Mouse (Mus musculus) hindbrain, embryonic 10.5 days (tissue): Measurements from ENCODE around the gene Arhgef33. TPM values are rescaled to one million over a fixed set of nuclear protein-coding genes. Genes with fewer than 3 reads are reported as not detected.

Source experiments
- DNase-seq: peaks from one replicate; pipeline ENCODE4 v3.0.0-alpha.2; 2017; ENCODE audit warnings: low spot score
- H3K27ac ChIP-seq: fragments of 300-500 bp; sonication (generic); 2 replicates; pipeline ENCODE4 v1.5.1; 2016; ENCODE audit warnings: mild to moderate bottlenecking, moderate library complexity
- H3K27me3 ChIP-seq: fragments of 300-500 bp; sonication (generic); 2 replicates; pipeline ENCODE4 v1.6.1; 2016; ENCODE audit warnings: mild to moderate bottlenecking; ENCODE audit not compliant: poor library complexity, insufficient read depth, severe bottlenecking
- H3K36me3 ChIP-seq: fragments of 300-500 bp; sonication (generic); 2 replicates; pipeline ENCODE4 v1.6.1; 2016; ENCODE audit warnings: mild to moderate bottlenecking, moderate library complexity
- H3K4me1 ChIP-seq: fragments of 300-500 bp; sonication (generic); replicated peaks from 2 replicates; pipeline ENCODE4 v1.6.1; 2016; ENCODE audit warnings: mild to moderate bottlenecking
- H3K4me3 ChIP-seq: fragments of 300-500 bp; sonication (generic); 2 replicates; pipeline ENCODE4 v1.5.1; 2016; ENCODE audit warnings: mild to moderate bottlenecking, moderate library complexity
- H3K9me3 ChIP-seq: fragments of 300-500 bp; sonication (generic); 2 replicates; pipeline ENCODE4 v1.6.1; 2016; ENCODE audit warnings: mild to moderate bottlenecking, moderate library complexity
- WGBS: fragments of 180-500 bp; shearing (Covaris S2); methylation state at CpG from one replicate; pipeline ENCODE4 v1.1.7; 2016; 5-methylcytosine and 5-hydroxymethylcytosine counted together
- polyA plus RNA-seq: library from polyadenylated mRNA; unstranded; fragments of >200 nt; fragmentation: Nextera tagmentation; extraction: Ambion mirVana; gene quantifications from 2 replicates; pipeline ENCODE4 v1.2.1, GENCODE M21; 2016

Arhgef33 gene
- polyA plus RNA-seq, 1 experiment from 2014 or later = 0.43 TPM

DNA sequence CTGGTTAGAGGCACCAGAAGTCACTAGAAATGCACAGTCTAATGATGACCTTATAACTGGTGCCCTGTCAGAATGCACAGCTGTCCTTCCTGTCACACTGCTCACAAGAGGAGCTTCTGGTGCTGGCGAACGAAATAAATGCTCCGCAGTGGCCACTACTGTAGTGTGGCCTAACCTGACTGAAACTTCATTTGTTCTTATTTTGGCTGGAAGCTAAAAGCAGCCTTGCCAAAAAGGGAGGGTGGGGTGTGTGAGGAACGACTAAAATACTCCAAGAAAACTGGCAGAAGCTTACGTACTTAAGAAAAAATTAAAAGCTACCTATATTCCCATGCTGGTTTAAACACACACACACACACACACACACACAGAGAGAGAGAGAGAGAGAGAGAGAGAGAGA lies 119.7 kb downstream of the Arhgef33 start:
- Histone ChIP-seq H3K27ac (no peak overlapping the region), H3K4me3 (no peak overlapping the region), H3K27me3 (no peaks in the 10 kb centered on the region), H3K36me3 (peaks cover 32% of the 10 kb centered on the region), H3K4me1 (no peaks in the 10 kb centered on the region; the same call in 1 of the 2 replicates), H3K9me3 (peaks cover 3% of the 10 kb centered on the region; the same call in 1 of the 2 replicates)
- 88% methylated on average over 5 of the region's 5 CpGs for WGBS
- no peak for DNase-seq

DNA sequence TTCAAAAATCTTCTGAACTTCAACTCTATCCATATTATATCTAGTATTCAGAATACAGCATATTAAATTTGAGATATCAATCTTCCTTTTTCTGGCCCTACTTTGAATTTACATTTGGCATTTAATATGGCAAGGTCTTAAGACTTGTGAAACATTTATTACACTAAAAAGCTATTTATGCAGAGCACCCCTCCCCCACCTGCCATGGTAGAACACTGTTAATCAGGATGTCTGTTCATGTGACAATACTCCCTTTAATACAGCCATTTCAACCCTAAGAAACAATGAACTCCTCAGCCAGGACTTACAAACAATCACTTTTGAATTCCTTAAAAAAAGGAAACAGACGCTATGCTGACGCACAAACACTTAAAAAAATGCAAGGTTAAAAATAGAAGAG lies 120.8 kb downstream of the Arhgef33 start:
- H3K27ac ChIP-seq = no peak overlapping the region
- DNase-seq = no peak

DNA sequence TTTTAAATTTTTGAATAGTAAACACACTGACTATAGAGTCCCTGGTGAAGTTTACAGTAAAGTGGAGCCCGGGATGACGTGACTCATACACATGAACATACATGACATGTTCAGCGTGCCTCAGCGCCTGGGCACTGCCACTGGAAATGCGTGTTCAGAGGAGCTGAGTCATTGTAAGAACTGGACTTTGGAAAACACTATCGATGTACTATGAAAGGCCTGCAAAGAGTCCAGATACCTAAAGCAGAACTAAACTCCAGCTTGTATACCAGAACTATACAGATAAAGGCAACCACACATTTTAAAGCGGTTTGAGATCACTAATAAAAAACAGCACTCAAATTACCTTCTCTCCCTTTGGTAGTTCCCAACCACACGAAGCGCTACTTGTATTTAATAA lies 124.8 kb downstream of the Arhgef33 start:
- Histone ChIP-seq H3K36me3 (peaks cover 51% of the 10 kb centered on the region), H3K4me1 (no peaks in the 10 kb centered on the region; the same call in 1 of the 2 replicates), H3K27ac (no peak overlapping the region), H3K9me3 (no peaks in the 10 kb centered on the region), H3K27me3 (no peaks in the 10 kb centered on the region), H3K4me3 (no peak overlapping the region)
- 97% methylated on average over 9 of the region's 9 CpGs for WGBS
- DNase-seq = no peak

More for the DNA sequence above, 120.8 kb downstream of the Arhgef33 start:
- Histone ChIP-seq H3K27me3 (no peaks in the 10 kb centered on the region), H3K36me3 (peaks cover 32% of the 10 kb centered on the region), H3K9me3 (no peaks in the 10 kb centered on the region), H3K4me1 (no peaks in the 10 kb centered on the region; the same call in 1 of the 2 replicates), H3K4me3 (no peak overlapping the region)
- WGBS = 78% methylated on average over 2 of the region's 2 CpGs

DNA sequence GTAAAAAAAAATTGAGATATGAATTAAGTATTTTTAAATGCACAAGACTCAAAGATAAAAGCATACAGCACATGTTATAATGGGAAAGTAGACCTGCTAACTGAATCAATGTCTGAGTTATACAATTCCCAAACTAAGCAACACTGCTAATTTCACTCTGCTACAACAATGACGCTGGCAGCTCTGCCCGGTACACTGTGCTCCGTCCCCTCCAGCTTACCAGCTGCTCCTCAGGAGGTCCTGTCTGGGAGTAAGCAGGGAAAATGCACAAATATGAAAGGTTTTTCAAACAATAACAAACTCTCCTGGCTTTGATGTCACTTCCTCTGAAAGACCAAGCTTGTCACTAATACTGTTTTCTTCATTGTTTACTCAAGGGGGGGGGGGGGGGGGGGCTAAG lies 127.2 kb downstream of the Arhgef33 start:
- Histone ChIP-seq H3K36me3 (peaks cover 66% of the 10 kb centered on the region), H3K9me3 (no peaks in the 10 kb centered on the region), H3K4me3 (no peak overlapping the region), H3K4me1 (no peaks in the 10 kb centered on the region), H3K27me3 (no peaks in the 10 kb centered on the region), H3K27ac (no peak overlapping the region)
- DNase-seq = no peak
- WGBS = 85% methylated on average over 3 of the region's 3 CpGs

DNA sequence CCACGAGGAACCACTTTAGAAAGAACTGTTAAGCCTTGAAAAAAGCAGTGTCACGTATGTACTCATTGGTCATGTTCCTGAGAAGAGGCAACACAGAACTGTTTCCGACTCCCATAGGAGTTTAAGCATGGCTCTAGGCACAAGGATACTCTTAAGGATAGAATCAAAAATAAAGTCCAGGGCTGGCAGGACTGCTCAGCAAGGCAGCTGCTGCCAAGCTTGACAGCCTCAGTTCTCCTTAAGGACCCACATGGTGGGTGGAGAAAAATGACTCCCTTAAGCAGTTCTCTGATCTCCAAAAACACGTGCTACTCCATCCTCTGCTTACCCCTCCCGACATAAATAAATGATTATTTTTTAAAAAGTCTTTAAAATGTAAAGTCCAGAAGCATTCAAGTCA lies 128.5 kb downstream of the Arhgef33 start:
- Histone ChIP-seq H3K4me1 (no peaks in the 10 kb centered on the region), H3K27me3 (no peaks in the 10 kb centered on the region), H3K36me3 (peaks cover 64% of the 10 kb centered on the region), H3K27ac (no peak overlapping the region), H3K4me3 (no peak overlapping the region), H3K9me3 (no peaks in the 10 kb centered on the region)
- 92% methylated on average over 5 of the region's 5 CpGs for WGBS
- DNase-seq = no peak

DNA sequence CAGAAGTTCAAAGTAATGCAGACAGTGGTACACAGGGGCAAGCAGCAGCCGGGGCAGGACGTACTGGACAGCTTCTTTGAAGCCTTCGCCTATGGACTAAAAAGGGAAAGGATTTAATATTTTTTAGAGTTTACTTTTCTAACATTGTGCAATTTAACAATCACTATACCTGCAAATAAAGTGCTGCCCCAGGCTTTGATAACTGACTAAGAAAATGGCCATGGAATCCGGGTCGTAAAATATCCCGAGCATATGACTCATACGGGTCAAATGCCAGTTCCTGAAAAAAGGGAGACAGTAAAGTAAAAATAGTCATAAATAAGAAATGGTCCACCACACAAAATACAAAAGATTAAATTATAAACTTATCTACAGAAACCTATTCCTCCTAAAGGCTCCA lies 138.2 kb downstream of the Arhgef33 start:
- WGBS = 94% methylated on average over 7 of the region's 7 CpGs
- Histone ChIP-seq H3K4me1 (peaks cover 9% of the 10 kb centered on the region; the same call in 1 of the 2 replicates), H3K9me3 (no peaks in the 10 kb centered on the region), H3K27ac (no peak overlapping the region), H3K36me3 (peaks cover 79% of the 10 kb centered on the region), H3K27me3 (no peaks in the 10 kb centered on the region), H3K4me3 (no peak overlapping the region)
- DNase-seq = no peak

DNA sequence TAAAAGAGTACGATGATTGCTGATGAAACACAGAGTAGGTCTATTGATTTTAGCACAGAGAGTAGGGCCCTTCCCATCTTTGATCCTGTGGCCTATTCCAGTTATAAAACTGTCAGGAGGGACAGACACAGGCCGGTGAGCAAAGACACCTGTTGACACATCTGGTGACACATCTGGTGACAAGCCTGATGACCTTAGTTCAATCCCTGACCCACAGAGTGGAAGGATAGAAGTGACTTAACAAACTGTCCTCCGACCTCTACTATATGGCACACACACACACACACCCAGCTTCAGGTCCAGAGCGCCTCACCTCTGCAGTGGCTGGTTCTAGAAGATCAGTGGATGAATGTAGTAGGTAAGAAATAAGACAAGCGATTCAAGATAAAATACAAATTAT lies 139.3 kb downstream of the Arhgef33 start:
- peaks cover 5% of the 10 kb centered on the region; the same call in 1 of the 2 replicates for H3K4me1 ChIP-seq
- no peak overlapping the region for H3K27ac ChIP-seq
- H3K36me3 ChIP-seq = peaks cover 79% of the 10 kb centered on the region
- no peak for DNase-seq
- H3K9me3 ChIP-seq = no peaks in the 10 kb centered on the region
- H3K27me3 ChIP-seq = no peaks in the 10 kb centered on the region
- WGBS = 93% methylated on average over 5 of the region's 5 CpGs
- H3K4me3 ChIP-seq = no peak overlapping the region

Other genes with a start within 250 kb of the Arhgef33 start
- gene Hnrnpll, start 245.1 kb upstream of the Arhgef33 start, polyA plus RNA-seq = 85.6 and 92.4 TPM in 2 replicates
- gene Galm, start 179.9 kb upstream of the Arhgef33 start, polyA plus RNA-seq = 8.4 and 10.2 TPM in 2 replicates
- gene Srsf7, start 100.1 kb upstream of the Arhgef33 start, polyA plus RNA-seq = 651 and 806 TPM in 2 replicates
- gene Ttc39d, start 99.9 kb upstream of the Arhgef33 start, polyA plus RNA-seq = 0.16 TPM in 2 replicates
- gene Gemin6, start 83.0 kb upstream of the Arhgef33 start, polyA plus RNA-seq = 38.2 and 53.9 TPM in 2 replicates
- gene Morn2, start 17.2 kb upstream of the Arhgef33 start, polyA plus RNA-seq = 28.0 and 34.5 TPM in 2 replicates
- 17.0 and 20.3 TPM in 2 replicates for gene Dhx57, start 16.9 kb upstream of the Arhgef33 start, polyA plus RNA-seq
- 0.68 TPM in 1 of 2 replicates, not detected in the other for gene Gm10190, start 66.1 kb downstream of the Arhgef33 start, polyA plus RNA-seq
- gene Sos1, start 173.0 kb downstream of the Arhgef33 start, polyA plus RNA-seq = 3.3 and 4.3 TPM in 2 replicates